Mouse (Mus musculus) lung, embryonic 16.5 days (tissue): ENCODE data around the gene Mt3. TPM values are rescaled to one million over a fixed set of nuclear protein-coding genes. Genes with fewer than 3 reads are reported as not detected.

Source experiments
- ATAC-seq: fragments of 200-750 bp; cut with Nextera tagmentation; 2 replicates; pipeline ENCODE4 v1.8.0; 2017; ENCODE audit warnings: low read depth, mild to moderate bottlenecking, moderate library complexity
- H3K27ac ChIP-seq: fragments of 300-500 bp; sonication (generic); 2 replicates; pipeline ENCODE4 v1.5.1; 2014; ENCODE audit warnings: mild to moderate bottlenecking, control low read depth, low read length
- H3K27me3 ChIP-seq: fragments of 300-500 bp; sonication (generic); 2 replicates; pipeline ENCODE4 v1.6.1; 2014; ENCODE audit warnings: low read depth, low read length, mixed read lengths; ENCODE audit not compliant: control insufficient read depth, insufficient read depth
- H3K36me3 ChIP-seq: fragments of 300-500 bp; sonication (generic); 2 replicates; pipeline ENCODE4 v1.6.1; 2014; ENCODE audit warnings: low read length; ENCODE audit not compliant: control insufficient read depth, insufficient read depth
- H3K4me1 ChIP-seq: fragments of 300-500 bp; sonication (generic); replicated peaks from 2 replicates; pipeline ENCODE4 v1.6.1; 2014; ENCODE audit warnings: low read length, mixed read lengths; ENCODE audit not compliant: control insufficient read depth, insufficient read depth
- H3K4me2 ChIP-seq: fragments of 300-500 bp; sonication (generic); 2 replicates; pipeline ENCODE4 v1.6.1; 2014; ENCODE audit warnings: low read depth, low read length, control low read depth
- H3K4me3 ChIP-seq: fragments of 300-500 bp; sonication (generic); 2 replicates; pipeline ENCODE4 v1.5.1; 2014; ENCODE audit warnings: mild to moderate bottlenecking, low read length, control low read depth
- H3K9ac ChIP-seq: fragments of 300-500 bp; sonication (generic); 2 replicates; pipeline ENCODE4 v1.6.1; 2014; ENCODE audit warnings: low read length, control low read depth
- H3K9me3 ChIP-seq: fragments of 300-500 bp; sonication (generic); 2 replicates; pipeline ENCODE4 v1.6.1; 2016; ENCODE audit warnings: low read length; ENCODE audit not compliant: control insufficient read depth
- WGBS: fragments of 180-500 bp; shearing (Covaris S2); extraction: QIAGEN DNeasy Blood & Tissue Kit; methylation state at CpG from one replicate; pipeline ENCODE4 v1.1.7; 2014; 5-methylcytosine and 5-hydroxymethylcytosine counted together
- polyA plus RNA-seq: library from polyadenylated mRNA; unstranded; fragments of >200 nt; fragmentation: Nextera tagmentation; extraction: Ambion mirVana; gene quantifications from 2 replicates; pipeline ENCODE4 v1.2.1, GENCODE M21; 2015

Gene Mt3
- polyA plus RNA-seq, 1 experiment from 2014 or later: 7.7 TPM

GRCm38 (mm10) chr8:94189275-94190031 is 37.0 kb downstream of the Mt3 start:
- WGBS: 58% methylated on average over 13 of the region's 13 CpGs
- no peaks in the 10 kb centered on the region for H3K9me3 ChIP-seq
- no peaks in the 10 kb centered on the region for H3K36me3 ChIP-seq
- H3K4me2 ChIP-seq: no peak overlapping the region
- peaks cover 9% of the 10 kb centered on the region for H3K4me1 ChIP-seq
- H3K4me3 ChIP-seq: no peak overlapping the region
- no peak overlapping the region for H3K27ac ChIP-seq
- H3K27me3 ChIP-seq: peaks cover 25% of the 10 kb centered on the region
- ATAC-seq: no peak
- no peak overlapping the region for H3K9ac ChIP-seq

GRCm38 (mm10) chr8:94191101-94191691 is 38.8 kb downstream of the Mt3 start:
- H3K27ac ChIP-seq: no peak overlapping the region
- H3K4me1 ChIP-seq: peaks cover 6% of the 10 kb centered on the region
- WGBS: 18% methylated on average over 21 of the region's 21 CpGs
- peak; percentile 71 for ATAC-seq
- H3K9ac ChIP-seq: peak overlapping the region; percentile 16; the same call in 1 of the 2 replicates
- peaks cover 12% of the 10 kb centered on the region for H3K27me3 ChIP-seq
- H3K9me3 ChIP-seq: no peaks in the 10 kb centered on the region
- peak overlapping the region; percentile 59 for H3K4me2 ChIP-seq
- H3K4me3 ChIP-seq: peak overlapping the region; percentile 32
- H3K36me3 ChIP-seq: no peaks in the 10 kb centered on the region

GRCm38 (mm10) chr8:94192926-94193325 is 40.5 kb downstream of the Mt3 start:
- 48% methylated on average over 1 of the region's 1 CpGs for WGBS
- ATAC-seq: no peak
- no peak overlapping the region for H3K9ac ChIP-seq
- no peaks in the 10 kb centered on the region for H3K36me3 ChIP-seq
- H3K27ac ChIP-seq: no peak overlapping the region
- H3K9me3 ChIP-seq: no peaks in the 10 kb centered on the region
- H3K4me3 ChIP-seq: no peak overlapping the region
- peaks cover 2% of the 10 kb centered on the region; the same call in 1 of the 2 replicates for H3K4me1 ChIP-seq
- H3K4me2 ChIP-seq: no peak overlapping the region
- no peaks in the 10 kb centered on the region for H3K27me3 ChIP-seq

- Histone ChIP-seq H3K9me3 (no peaks in the 10 kb centered on the region), H3K36me3 (no peaks in the 10 kb centered on the region), H3K4me3 (no peak overlapping the region), H3K27me3 (no peaks in the 10 kb centered on the region), H3K4me2 (no peak overlapping the region), H3K27ac (no peak overlapping the region), H3K4me1 (peaks cover 4% of the 10 kb centered on the region; the same call in 1 of the 2 replicates), H3K9ac (no peak overlapping the region)
- 74% methylated on average over 7 of the region's 7 CpGs for WGBS
- no peak for ATAC-seq
Measured at GRCm38 (mm10) chr8:94194591-94195223, 42.3 kb downstream of the Mt3 start.

GRCm38 (mm10) chr8:94199202-94199869 is 46.9 kb downstream of the Mt3 start:
- Histone ChIP-seq H3K9me3 (no peaks in the 10 kb centered on the region), H3K27ac (no peak overlapping the region), H3K27me3 (no peaks in the 10 kb centered on the region), H3K4me1 (0 out of 2 replicates have a peak, but pooled peaks cover 2% of the 10 kb centered on the region), H3K9ac (0 out of 2 replicates have a peak overlapping the region, but pooled peaks have one; percentile 39), H3K4me2 (peak overlapping the region; percentile 37), H3K4me3 (no peak overlapping the region), H3K36me3 (no peaks in the 10 kb centered on the region)
- peak; percentile 70 for ATAC-seq
- 43% methylated on average over 10 of the region's 10 CpGs for WGBS

Other genes with a start within 250 kb of the Mt3 start
- 31.0 and 35.0 TPM in 2 replicates for gene Amfr, start 139.8 kb upstream of the Mt3 start, polyA plus RNA-seq
- gene Nudt21, start 115.6 kb upstream of the Mt3 start, polyA plus RNA-seq: 97.5 and 104 TPM in 2 replicates
- 10.7 and 12.0 TPM in 2 replicates for gene Ogfod1, start 115.4 kb upstream of the Mt3 start, polyA plus RNA-seq
- gene Bbs2, start 53.7 kb upstream of the Mt3 start, polyA plus RNA-seq: 13.7 and 14.4 TPM in 2 replicates
- 0.64 TPM in 1 of 2 replicates, not detected in the other for gene Mt4, start 15.4 kb upstream of the Mt3 start, polyA plus RNA-seq
- 40.6 and 63.7 TPM in 2 replicates for gene Mt2, start 20.1 kb downstream of the Mt3 start, polyA plus RNA-seq
- 219 and 314 TPM in 2 replicates for gene Mt1, start 26.5 kb downstream of the Mt3 start, polyA plus RNA-seq
- gene Nup93, start 62.0 kb downstream of the Mt3 start, polyA plus RNA-seq: 80.2 and 86.2 TPM in 2 replicates
- 0.08 and 0.13 TPM in 2 replicates for gene Slc12a3, start 176.6 kb downstream of the Mt3 start, polyA plus RNA-seq
- 126 and 140 TPM in 2 replicates for gene Herpud1, start 233.8 kb downstream of the Mt3 start, polyA plus RNA-seq